Mouse (Mus musculus) adrenal gland, postnatal 36 days (tissue): ENCODE results near the gene Zfp169. TPM values are rescaled to one million over a fixed set of nuclear protein-coding genes. Genes with fewer than 3 reads are reported as not detected.
"Not testable (repeated sequence)": the region's sequence is repeated elsewhere in the genome, so short reads cannot be mapped to it uniquely, and the experiment has no call there.

Experiments
- DNase-seq, 2 experiments: peaks; one replicate each; pipeline ENCODE4 v3.0.0; 2021; ENCODE audit warnings: mixed read lengths in 1 of 2
- microRNA-seq: library from miRNA; unstranded; fragments of <30 nt; microRNA quantifications from one replicate; pipeline ENCODE4 v1.2.0, GENCODE M21; 2021
- total RNA-seq, 2 experiments: library from RNA; stranded (reverse); gene quantifications; 2 replicates each; pipeline ENCODE4 v1.2.3; 2021

Gene Zfp169
- total RNA-seq, 2 experiments from 2014 or later, result 5.9 to 10.0 TPM

DNA sequence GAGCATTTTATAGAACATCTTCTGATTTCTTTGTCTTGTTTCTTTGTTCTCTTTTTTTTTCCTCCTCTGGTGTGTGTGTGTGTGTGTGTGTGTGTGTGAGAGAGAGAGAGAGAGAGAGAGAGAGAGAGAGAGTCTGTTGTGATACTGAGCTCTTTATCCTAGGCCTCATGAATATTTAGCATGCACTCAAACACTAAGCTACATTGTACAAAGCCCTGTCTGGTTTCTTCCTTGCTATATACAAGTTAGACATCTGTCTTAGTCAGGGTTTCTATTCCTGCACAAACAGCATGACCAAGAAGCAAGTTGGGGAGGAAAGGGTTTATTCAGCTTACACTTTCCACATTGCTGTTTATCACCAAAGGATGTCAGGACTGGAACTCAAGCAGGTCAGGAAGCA lies 5.9 kb upstream of the Zfp169 start:
- DNase-seq, result not testable (repeated sequence)

DNA sequence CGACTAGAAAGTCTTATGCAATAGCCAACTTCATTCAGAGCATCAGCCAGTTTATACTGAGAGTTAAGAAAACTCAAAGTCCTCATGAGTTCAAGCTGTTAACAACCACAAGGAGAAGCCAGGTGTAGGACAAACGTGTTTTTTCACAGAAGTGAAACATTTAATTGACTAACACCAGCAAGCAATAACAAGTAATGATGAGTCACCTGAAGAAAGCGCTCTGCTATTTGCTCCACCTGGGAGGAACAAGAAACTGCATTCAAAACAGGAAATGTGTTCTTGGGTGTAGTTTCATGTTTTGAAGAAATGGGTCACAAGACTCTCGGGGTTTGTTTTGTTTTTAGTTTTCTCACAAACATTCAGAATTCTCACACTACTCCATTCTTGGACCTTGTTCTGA lies 2.6 kb upstream of the Zfp169 start:
- no peak for DNase-seq

DNA sequence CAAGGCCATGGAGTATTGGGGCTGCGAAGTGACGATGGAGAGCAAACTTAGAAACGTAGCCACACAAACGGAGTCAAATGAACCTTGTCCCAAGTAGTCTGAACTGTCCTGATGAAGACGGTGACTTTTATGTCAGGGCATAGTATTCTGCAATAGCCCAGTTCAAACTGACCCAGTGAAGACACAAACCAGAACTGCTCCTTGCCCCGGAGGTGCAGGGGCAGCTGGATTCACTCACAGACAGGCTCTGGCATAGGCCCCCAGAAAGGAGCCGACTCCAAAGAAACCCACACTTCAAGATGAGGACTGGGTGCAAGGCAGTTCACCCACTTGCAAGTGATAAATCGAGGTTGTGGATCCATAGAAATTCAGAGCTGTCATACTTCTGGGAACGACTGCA lies 4.6 kb downstream of the Zfp169 start:
- no peak for DNase-seq

DNA sequence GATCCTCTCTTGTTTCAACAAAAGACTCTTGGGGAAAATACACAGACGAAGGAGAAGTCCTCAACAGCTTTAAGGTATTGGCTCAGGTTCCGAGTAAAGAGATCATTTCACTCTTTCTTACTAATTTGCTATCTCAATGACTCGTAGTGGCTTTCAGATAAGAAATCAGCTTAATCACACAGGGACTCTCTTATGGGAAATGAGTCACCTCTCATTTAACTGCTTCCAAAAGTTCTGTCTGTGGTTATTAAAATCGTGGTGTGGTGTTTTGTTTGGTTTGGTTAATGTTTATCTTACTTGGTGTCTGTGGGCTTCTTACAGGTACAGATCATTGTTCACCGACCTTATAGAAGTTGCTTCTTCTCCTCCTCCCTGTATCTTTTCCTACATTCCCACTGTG lies 10.8 kb downstream of the Zfp169 start:
- no peak for DNase-seq

DNA sequence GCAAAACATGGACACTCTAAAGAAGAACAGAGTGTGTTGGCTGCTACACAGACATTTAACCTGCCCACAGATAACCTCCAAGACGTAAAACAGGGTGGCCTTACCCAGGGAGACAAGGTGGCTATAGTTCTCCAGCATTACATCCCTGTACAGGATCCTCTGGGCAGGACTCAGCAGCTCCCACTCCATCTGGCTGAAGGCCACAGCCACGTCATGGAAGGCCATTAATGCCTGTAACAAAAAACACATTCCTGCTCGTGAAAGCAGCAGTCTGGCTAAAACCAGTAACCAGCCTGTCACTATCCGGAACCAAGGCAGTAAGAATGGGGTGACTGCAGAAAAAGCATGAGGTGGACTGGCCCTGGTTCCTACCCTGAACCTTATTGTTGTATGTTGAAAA lies 14.6 kb downstream of the Zfp169 start:
- peak; percentile 46 to 52 for DNase-seq

DNA sequence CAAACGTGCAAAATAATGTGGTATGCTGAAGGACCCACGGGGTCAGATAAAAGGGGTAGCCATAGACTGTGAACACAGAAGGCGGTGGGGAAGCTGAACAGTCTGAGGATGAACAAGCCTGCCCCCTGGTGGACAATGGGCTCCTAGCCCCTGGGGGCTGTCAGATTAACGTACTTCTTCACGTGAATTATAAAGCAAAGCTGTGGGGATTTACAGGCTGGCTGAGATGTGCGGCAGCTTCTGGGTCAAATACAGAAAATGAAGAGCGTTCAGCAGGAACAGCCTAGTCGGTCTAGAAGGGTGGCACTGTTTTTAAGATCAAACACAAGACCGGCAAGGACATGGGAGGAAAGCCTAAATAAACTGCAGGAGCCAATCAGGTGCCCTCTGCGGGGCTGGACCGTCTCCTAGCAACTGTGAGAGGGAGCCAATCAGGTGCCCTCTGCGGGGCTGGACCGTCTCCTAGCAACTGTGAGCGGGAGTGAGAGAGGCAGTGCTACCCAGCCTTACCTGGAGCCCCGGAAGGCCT lies 15.5 kb downstream of the Zfp169 start:
- peak; percentile 56 to 74 for DNase-seq

DNA sequence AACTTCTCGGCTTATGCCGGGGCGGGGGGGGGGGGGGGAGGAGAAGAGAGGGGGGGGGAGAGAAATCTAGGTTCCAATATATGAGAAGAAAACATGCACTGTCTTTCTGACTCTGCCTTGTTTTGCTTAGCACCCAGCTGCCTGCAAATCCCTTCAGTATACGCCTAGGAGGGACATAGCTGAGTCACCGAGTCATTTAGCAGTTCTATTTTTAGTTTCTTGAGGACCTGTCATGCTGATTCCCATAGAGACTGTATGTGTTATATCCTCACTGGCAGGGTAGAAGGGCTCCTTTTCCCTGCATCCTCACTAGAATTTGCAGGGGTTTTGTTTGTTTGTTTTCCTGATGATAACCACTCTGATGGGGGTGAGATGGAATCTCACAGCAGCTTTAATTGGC lies 20.1 kb downstream of the Zfp169 start:
- no peak for DNase-seq

DNA sequence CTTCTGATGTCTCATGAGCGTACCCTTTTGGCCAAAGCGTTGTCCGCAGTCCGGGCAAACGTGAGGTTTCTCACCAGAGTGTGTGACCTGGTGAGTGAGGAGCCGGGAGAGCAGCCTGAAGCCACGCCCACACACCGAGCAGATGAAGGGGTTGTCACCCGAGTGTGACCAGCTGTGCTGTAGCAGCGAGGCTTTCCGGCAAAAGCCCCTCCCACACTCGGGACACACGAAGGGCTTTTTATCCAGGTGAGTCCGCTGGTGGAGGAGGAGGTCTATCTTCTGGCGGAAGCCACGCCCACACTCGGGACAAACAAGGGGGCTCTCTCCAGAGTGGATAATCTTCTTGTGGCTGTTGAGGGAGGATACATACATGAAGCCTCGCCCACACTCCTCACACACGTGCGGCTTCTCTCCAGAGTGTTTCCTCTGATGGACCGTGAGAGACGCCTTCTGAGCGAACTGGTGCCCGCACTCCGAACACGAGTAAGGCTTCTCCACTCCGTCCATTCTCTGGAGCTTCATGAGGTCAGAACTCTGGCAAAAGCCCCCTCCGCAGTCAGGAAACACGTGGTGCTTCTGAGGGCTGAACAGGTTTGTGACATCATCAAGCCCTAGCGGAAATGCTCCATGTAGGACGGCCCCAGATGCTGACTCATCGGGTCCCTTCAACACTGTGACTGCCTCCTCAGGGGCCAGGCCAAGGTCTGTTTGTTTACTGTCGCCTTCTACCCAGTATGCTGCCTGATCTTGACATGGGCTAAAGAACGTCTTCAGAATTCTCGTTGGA lies 22.7 kb downstream of the Zfp169 start:
- no peak for DNase-seq

DNA sequence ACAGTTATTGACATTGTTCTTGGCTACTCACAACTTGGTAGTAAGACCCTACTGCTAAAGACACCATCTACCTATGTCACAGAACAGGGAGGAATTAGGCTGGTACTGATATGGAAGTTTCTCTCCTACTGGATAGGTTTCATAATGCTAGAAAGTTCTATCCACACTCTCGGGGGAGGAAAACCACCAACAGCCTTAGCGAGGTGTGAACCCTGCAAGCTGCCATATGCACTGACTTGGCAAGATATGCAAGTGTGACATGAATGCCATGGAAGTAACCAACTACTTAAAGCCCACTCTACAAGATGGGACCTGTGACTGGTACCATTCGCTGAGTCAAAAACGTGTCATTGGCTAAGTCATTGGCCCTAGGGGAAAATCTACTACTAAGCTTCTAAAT lies 29.6 kb downstream of the Zfp169 start:
- no peak for DNase-seq

DNA sequence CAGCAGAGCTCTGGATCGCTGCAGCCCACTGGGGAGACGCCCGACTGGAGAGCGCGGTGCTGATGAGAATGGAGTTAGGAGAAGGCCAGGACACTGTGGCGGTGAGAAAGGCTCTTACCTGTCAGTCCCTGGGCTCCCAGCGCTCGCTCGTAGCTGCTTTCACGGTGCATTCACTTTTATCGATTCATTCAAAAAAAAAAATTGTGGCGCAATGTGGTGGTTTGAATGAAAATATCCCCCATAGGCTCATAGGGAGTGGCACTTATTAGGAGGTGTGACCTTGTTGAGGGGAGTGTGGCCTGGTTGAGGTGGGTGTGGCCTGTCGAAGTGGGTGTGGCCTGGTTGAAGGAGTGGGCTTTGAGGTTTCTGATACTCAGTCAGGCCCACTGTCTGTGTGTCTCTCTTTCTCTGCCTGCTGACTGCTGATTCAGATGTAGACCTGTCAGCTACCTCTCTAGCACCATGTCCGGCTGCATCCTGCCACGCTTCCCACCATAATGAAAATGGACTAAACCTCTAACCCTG lies 44.5 kb downstream of the Zfp169 start:
- no peak for DNase-seq

DNA sequence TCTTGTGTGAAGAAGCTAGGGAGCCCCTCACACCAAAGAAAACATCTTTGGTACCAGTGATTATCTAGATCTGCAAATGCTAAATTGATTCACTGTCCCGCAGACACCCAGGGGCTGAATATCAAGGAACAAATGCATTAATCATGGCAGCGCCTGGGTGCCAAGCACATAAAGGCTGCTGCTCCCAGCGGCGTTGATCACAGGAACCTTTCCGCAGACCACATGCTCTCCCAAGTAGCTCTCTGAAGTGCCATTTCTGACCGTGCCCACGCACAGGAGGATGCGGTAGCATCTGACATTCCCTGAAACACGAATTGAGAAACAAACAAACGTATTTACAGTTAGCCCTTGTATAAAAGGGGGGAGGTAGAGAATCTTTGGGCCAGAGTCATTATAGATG lies 47.1 kb downstream of the Zfp169 start:
- no peak for DNase-seq

DNA sequence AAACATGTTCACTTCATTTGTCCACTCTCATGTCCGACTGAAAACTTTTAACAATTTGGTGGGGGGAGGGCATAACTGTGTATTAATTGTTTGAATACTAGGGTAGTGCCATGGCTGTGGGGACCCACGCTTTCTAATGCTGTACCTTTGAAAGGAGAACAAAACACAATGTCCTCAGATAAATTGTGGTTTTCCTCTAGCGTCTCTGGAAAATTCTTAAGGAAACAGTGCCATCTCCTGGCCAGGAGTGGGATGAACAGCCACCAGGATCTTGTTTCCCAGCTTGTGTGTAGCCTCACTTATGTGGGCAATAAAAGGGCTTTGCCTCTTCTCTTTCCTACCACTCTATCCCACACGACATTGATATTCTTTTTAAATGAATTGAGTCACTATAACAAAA lies 49.1 kb downstream of the Zfp169 start:
- peak; percentile 55 to 60 for DNase-seq

DNA sequence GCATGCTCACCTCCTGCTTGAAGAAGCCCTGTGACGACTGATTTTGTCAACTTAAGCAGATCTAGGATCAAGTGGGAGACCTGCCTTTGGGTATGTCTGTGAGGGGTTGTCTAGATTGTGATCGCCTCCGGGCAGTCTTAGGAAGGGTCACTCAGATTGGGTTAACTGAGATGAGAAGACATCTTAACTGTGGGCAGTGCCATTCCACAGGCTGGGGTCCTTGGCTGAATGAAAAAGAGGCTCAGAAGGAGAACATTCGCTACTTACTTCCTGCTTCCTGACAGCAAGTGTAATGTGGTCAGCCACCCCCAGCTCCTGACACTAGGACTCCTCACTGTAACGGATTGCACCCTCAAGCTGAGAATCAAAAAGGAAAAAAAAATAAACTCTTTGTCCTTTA lies 54.0 kb downstream of the Zfp169 start:
- DNase-seq, result no peak

DNA sequence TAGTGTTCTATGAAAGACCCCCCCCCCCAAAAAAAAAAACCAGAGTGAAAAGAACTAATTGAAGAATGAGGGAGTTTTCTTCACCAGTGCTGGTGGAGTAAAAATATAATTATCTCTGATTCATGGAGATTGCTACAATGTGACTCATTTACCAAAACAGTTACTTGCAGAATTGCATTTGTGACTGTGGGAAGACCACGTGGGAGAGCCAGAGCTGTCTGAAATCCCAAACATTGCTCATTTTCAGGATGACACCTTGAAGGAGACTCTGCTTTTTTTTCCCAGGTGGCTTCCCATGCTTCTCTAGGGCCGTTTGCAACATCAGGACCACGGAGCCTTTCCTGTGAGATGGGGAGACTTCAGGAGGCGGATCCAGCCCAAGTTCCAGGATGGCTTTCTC lies 65.1 kb downstream of the Zfp169 start:
- peak in 1 of 2 experiments; percentile 3 for DNase-seq

DNA sequence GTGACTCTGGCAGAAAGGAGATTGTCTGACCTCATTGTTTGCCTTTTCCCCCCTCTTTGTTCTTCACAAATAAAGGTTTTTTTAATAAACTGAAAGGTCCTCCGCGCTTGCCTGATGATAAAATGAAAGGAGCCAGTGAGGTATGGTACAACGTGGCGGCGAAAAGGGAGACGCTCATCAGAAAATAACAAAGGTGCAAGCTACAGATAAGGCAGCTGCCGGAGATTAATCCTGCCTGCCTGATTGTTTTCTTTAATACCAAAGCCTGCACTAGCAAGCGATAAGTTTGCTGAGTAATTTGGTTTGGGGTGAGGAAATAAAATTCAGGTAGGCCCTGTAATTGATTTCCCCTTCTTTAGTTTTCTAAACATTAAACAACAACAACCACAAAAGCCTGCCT lies 69.3 kb downstream of the Zfp169 start:
- no peak for DNase-seq

DNA sequence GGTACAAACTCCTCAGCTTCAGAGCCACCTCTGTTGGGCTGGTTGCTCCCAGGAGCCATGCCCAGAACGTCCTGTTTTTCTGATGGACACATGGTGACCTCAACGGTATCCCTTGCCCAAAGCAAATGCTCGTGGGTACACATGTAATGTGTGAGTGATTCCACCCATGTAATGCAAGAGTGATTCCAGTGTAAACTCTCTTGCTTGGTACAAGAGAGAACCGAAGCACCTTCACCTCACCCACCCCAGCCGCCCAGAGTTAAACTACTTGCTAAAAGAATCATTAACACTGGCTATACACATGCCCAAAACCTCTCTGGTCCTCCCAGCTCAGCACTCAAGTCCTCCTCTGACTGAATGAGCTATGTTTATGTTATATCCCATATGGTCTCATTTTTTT lies 74.9 kb downstream of the Zfp169 start:
- no peak for DNase-seq

Small RNA genes lying within 50 kb of the gene (microRNA-seq; reads per million reads assigned to microRNA genes)
- gene Gm24111 (not detected), gene Mirlet7a-1 (399 reads per million, percentile 68 among the genes with 10 or more reads in this experiment), gene Mirlet7d (17,663 reads per million, percentile 96 among the genes with 10 or more reads in this experiment), gene Mirlet7f-1 (not detected)

Other genes with a start within 250 kb of the Zfp169 start
- gene A830005F24Rik, start 119 bp upstream of the Zfp169 start, total RNA-seq, result not detected
- gene Ptpdc1, start 112.2 kb upstream of the Zfp169 start, total RNA-seq, result 1 to 10 TPM; 5.0 to 6.3 TPM
- gene Barx1, start 149.5 kb upstream of the Zfp169 start, total RNA-seq, result not detected